Mouse (Mus musculus): ENCODE data around the gene Gpr15.

DNA sequence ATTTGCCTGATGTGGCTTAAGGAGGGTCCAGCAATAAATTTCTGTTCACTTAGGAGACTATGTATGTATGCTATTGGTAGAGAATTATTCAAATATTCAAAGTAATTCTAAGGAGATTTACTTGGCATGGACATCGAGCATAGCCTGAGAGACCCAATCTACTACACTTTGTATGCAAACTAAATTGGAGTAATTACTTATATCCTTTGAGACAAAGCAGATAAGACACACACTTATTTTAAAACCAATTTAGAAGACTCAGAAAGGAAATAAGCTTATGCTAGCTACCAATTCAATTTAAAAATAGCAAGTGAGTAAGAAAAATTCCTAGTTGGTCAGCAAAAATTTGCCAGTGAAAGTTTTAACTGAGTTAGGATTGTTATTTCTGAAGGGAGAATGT lies 44.2 kb upstream of the Gpr15 start, which contains the start of gene Olfr172:
- no peak for TF ChIP-seq CTCF (IDR thresholded peaks at IDR 0.05; ENCODE audit: low read depth)
- TF ChIP-seq EP300 (IDR thresholded peaks at IDR 0.05; ENCODE audit: low read depth), result no peak

Data from liver, embryonic 14.5 days (tissue).